Mouse (Mus musculus): ENCODE measurements around the gene Neu2.

DNA sequence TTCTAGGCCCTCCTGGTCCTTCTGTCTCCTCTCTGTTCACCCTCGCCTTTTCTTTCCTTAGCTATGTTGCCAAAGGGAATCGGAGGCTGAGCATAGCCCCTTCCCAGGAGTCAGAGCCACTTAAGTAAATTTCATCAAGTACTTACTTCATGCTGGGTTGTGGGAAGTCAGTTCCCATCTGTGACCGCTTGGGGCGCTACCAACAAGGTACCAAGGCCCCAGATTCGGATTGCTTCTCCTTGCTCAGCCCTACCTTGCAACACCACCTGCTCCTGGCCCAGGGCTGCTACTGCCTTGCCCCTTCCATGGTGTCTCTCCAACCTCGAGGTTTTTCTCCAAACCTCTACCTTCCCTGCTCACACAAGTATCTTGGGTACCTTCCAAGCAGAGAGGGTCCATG lies 58.7 kb downstream of the Neu2 start:
- TF ChIP-seq POLR2A (IDR thresholded peaks at IDR 0.05; ENCODE audit: borderline replicate concordance, extremely low read depth, insufficient read depth, insufficient read length, poor library complexity, severe bottlenecking), result no peak
- TF ChIP-seq CTCF (IDR thresholded peaks at IDR 0.05; ENCODE audit: borderline replicate concordance, extremely low read depth, insufficient read depth, insufficient read length), result peak; percentile 52; the same call in 1 of the 2 replicates

Data from brain, embryonic 14.5 days (tissue).